Mouse (Mus musculus) MN1 (cell line): ENCODE results near the gene Zbtb34.

Source experiments
- DNase-seq: peaks from one replicate; pipeline ENCODE4 v3.0.0-alpha.2; 2016; ENCODE audit warnings: low spot score

Zbtb34 gene

GRCm38 (mm10) chr2:33430771-33431699 lies at the start of gene Zbtb34:
Gene Zbtb34, minus strand, starts transcription at chr2:33431324.
- DNase-seq = peak; percentile 80

GRCm38 (mm10) chr2:33477961-33478755 lies 47.0 kb upstream of the Zbtb34 start:
- DNase-seq = no peak

- DNase-seq = no peak
Observed at GRCm38 (mm10) chr2:33475961-33476360, 44.8 kb upstream of the Zbtb34 start.

GRCm38 (mm10) chr2:33468466-33469097 lies 37.5 kb upstream of the Zbtb34 start, which contains the start of gene Zbtb43:
Gene Zbtb43, minus strand, starts transcription at chr2:33468559.
- DNase-seq = peak; percentile 98

- DNase-seq = peak; percentile 46
Observed at GRCm38 (mm10) chr2:33467546-33468465, 36.7 kb upstream of the Zbtb34 start.

- DNase-seq = peak; percentile 61
Observed at GRCm38 (mm10) chr2:33465966-33466365, 34.8 kb upstream of the Zbtb34 start.

GRCm38 (mm10) chr2:33465215-33465614 lies 34.1 kb upstream of the Zbtb34 start:
- DNase-seq = no peak

GRCm38 (mm10) chr2:33462066-33462465 lies 30.9 kb upstream of the Zbtb34 start:
- DNase-seq = no peak

GRCm38 (mm10) chr2:33461066-33461465 lies 29.9 kb upstream of the Zbtb34 start:
- DNase-seq = no peak

- no peak for DNase-seq
Observed at GRCm38 (mm10) chr2:33459660-33460059, 28.5 kb upstream of the Zbtb34 start.

- DNase-seq = no peak
Observed at GRCm38 (mm10) chr2:33456696-33457095, 25.6 kb upstream of the Zbtb34 start.

GRCm38 (mm10) chr2:33456242-33456641 lies 25.1 kb upstream of the Zbtb34 start:
- DNase-seq = no peak

GRCm38 (mm10) chr2:33455350-33455749 lies 24.2 kb upstream of the Zbtb34 start:
- no peak for DNase-seq

- no peak for DNase-seq
Observed at GRCm38 (mm10) chr2:33454816-33455215, 23.7 kb upstream of the Zbtb34 start.

- DNase-seq = no peak
Observed at GRCm38 (mm10) chr2:33453476-33453875, 22.4 kb upstream of the Zbtb34 start.

- no peak for DNase-seq
Observed at GRCm38 (mm10) chr2:33452721-33453120, 21.6 kb upstream of the Zbtb34 start.

- DNase-seq = peak; percentile 45
Observed at GRCm38 (mm10) chr2:33452140-33452539, 21.0 kb upstream of the Zbtb34 start.

- no peak for DNase-seq
Observed at GRCm38 (mm10) chr2:33451038-33451978, 20.2 kb upstream of the Zbtb34 start.

GRCm38 (mm10) chr2:33449119-33449873 lies 18.2 kb upstream of the Zbtb34 start:
- DNase-seq = no peak
